Comparison of ENCODE assay signal across 11 mouse cellular contexts in genomic region chr11:116868129-116868528, GRCm38 (mm10). TPM values are rescaled to one million over a fixed set of nuclear protein-coding genes. Genes with fewer than 3 reads are reported as not detected.
A peak's percentile ranks its signal among the peaks of the same experiment; 100 is the strongest.
DNase-seq lines count a peak whose midpoint lies in the region; ATAC-seq and TF ChIP-seq lines count a peak whose summit lies in the region.
"Had no signal": no experiment of that assay in that cellular context is flagged by ENCODE, and none has a peak within 500 bp of the region (broad histone marks: within the 10 kb centered on the region; RNA-seq: fewer than 3 reads in every experiment).

No protein-coding gene starts in this region.

- TF ChIP-seq POLR2A in lung, adult 2 months (IDR thresholded peaks at IDR 0.05; ENCODE audit: borderline replicate concordance, extremely low read depth, low read depth, low read length) = no peak

- no peak for ATAC-seq in neural tube, embryonic 15.5 days (ENCODE audit: low FRiP score)
- ATAC-seq: forebrain, postnatal 0 days; hindbrain, postnatal 0 days had no signal

- no peak overlapping the region for H3K4me3 ChIP-seq in lung, adult 2 months (replicated peaks; ENCODE audit: extremely low read depth, low read depth, low read length)
- no peak overlapping the region for H3K4me3 ChIP-seq in neural tube, embryonic 15.5 days (replicated peaks)
- H3K4me3 ChIP-seq: lung, embryonic 15.5 days had no signal

- H3K27ac ChIP-seq in neural tube, embryonic 15.5 days (replicated peaks) = no peak overlapping the region
- H3K27ac ChIP-seq: hindbrain, postnatal 0 days; lung, embryonic 15.5 days had no signal

- H3K9ac ChIP-seq in neural tube, embryonic 15.5 days (replicated peaks) = no peak overlapping the region
- H3K9ac ChIP-seq: forebrain, postnatal 0 days; lung, embryonic 15.5 days had no signal

- H3K9me3 ChIP-seq in neural tube, embryonic 15.5 days (replicated peaks) = no peaks in the 10 kb centered on the region
- H3K9me3 ChIP-seq: lung, embryonic 15.5 days had no signal

- DNase-seq in lung, adult 18-20 months = peak; percentile 21 to 32
- DNase-seq in lung, adult 2 months = no peak
- DNase-seq in adrenal gland, postnatal 25 days = peak; percentile 22
- DNase-seq in heart, adult 9 months (ENCODE audit: low spot score in 2 of 2) = peak; percentile 68 to 75
- peak; percentile 71 for DNase-seq in kidney, adult 9 months
- no peak for DNase-seq in cerebellum, adult 18-20 months
- DNase-seq in right cerebral cortex, postnatal 14 days = no peak
- DNase-seq: forebrain, postnatal 0 days had no signal

- no peak overlapping the region for H3K4me2 ChIP-seq in neural tube, embryonic 15.5 days
- H3K4me2 ChIP-seq: lung, embryonic 15.5 days had no signal

- H3K36me3 ChIP-seq in neural tube, embryonic 15.5 days = peaks cover 81% of the 10 kb centered on the region

- TF ChIP-seq CTCF in lung, adult 2 months (IDR thresholded peaks at IDR 0.05; ENCODE audit: insufficient read depth, low read length) = no peak

- no peaks in the 10 kb centered on the region for H3K27me3 ChIP-seq in neural tube, embryonic 15.5 days (replicated peaks)
- H3K27me3 ChIP-seq: lung, embryonic 15.5 days had no signal

- WGBS in lung, adult 2 months = 63% methylated on average over 3 of the region's 3 CpGs
- WGBS in neural tube, embryonic 15.5 days = 84% methylated on average over 3 of the region's 3 CpGs

- H3K4me1 ChIP-seq in lung, adult 2 months (ENCODE audit: control insufficient read depth, insufficient read depth, low read length) = no peaks in the 10 kb centered on the region
- H3K4me1 ChIP-seq in neural tube, embryonic 15.5 days = no peaks in the 10 kb centered on the region
- H3K4me1 ChIP-seq: lung, embryonic 15.5 days had no signal

RNA-seq across cellular contexts. Expression of gene Srsf2, which starts 15.2 kb away (rescaled TPM):
- polyA plus RNA-seq in lung, adult 2 months (2012; rRNA removed) = 448 and 676 TPM in 2 replicates
- 254 and 258 TPM in 2 replicates for total RNA-seq in adrenal gland, postnatal 25 days (2021)
- polyA plus RNA-seq in neural tube, embryonic 15.5 days (2015; fragmentation: Nextera tagmentation; extraction: Ambion mirVana) = 514 and 555 TPM in 2 replicates

RNA-seq across cellular contexts. Expression of gene Mfsd11, which starts 15.9 kb away (rescaled TPM):
- polyA plus RNA-seq in lung, adult 2 months (2012; rRNA removed) = 22.3 and 22.5 TPM in 2 replicates
- 39.6 and 41.7 TPM in 2 replicates for total RNA-seq in adrenal gland, postnatal 25 days (2021)
- 43.5 and 51.6 TPM in 2 replicates for polyA plus RNA-seq in neural tube, embryonic 15.5 days (2015; fragmentation: Nextera tagmentation; extraction: Ambion mirVana)

RNA-seq across cellular contexts. Expression of gene Jmjd6, which starts 24.9 kb away (rescaled TPM):
- polyA plus RNA-seq in lung, adult 2 months (2012; rRNA removed) = 23.8 and 26.8 TPM in 2 replicates
- total RNA-seq in adrenal gland, postnatal 25 days (2021) = 28.4 and 38.5 TPM in 2 replicates
- polyA plus RNA-seq in neural tube, embryonic 15.5 days (2015; fragmentation: Nextera tagmentation; extraction: Ambion mirVana) = 63.2 and 68.6 TPM in 2 replicates

RNA-seq across cellular contexts. Expression of gene Mettl23, which starts 25.1 kb away (rescaled TPM):
- polyA plus RNA-seq in lung, adult 2 months (2012; rRNA removed) = 26.2 and 26.4 TPM in 2 replicates
- 21.7 and 29.6 TPM in 2 replicates for total RNA-seq in adrenal gland, postnatal 25 days (2021)
- polyA plus RNA-seq in neural tube, embryonic 15.5 days (2015; fragmentation: Nextera tagmentation; extraction: Ambion mirVana) = 64.7 and 66.7 TPM in 2 replicates

RNA-seq across cellular contexts. Expression of gene Mxra7, which starts 40.3 kb away (rescaled TPM):
- polyA plus RNA-seq in lung, adult 2 months (2012; rRNA removed) = 70.1 and 172 TPM in 2 replicates
- 26.0 and 44.7 TPM in 2 replicates for total RNA-seq in adrenal gland, postnatal 25 days (2021)
- polyA plus RNA-seq in neural tube, embryonic 15.5 days (2015; fragmentation: Nextera tagmentation; extraction: Ambion mirVana) = 38.2 and 43.2 TPM in 2 replicates

Comparison
In these comparisons a context has a peak if more than half of its experiments do, and no peak if none do; other contexts are left out.
1. DNase-seq: peak in lung, adult 18-20 months (2 of 2), adrenal gland, postnatal 25 days (single experiment), heart, adult 9 months (2 of 2) and kidney, adult 9 months (single experiment); none in lung, adult 2 months (single experiment), cerebellum, adult 18-20 months (0 of 2) and right cerebral cortex, postnatal 14 days (single experiment).